Mouse (Mus musculus): Measurements from ENCODE around the gene Gpr88. TPM values are rescaled to one million over a fixed set of nuclear protein-coding genes. Genes with fewer than 3 reads are reported as not detected.

Gpr88 gene
- 0.34 and 0.55 TPM in 2 replicates for polyA plus RNA-seq (2012; rRNA removed)

GRCm38 (mm10) chr3:116253077-116253531 lies at the start of gene Gpr88:
TSS of gene Gpr88 (minus strand) at chr3:116253503.

Other genes with a start within 250 kb of the Gpr88 start
- 14.0 and 27.0 TPM in 2 replicates for gene Slc30a7, start 246.1 kb downstream of the Gpr88 start, polyA plus RNA-seq (2012; rRNA removed)
- 7.2 and 10.3 TPM in 2 replicates for gene Extl2, start 246.0 kb downstream of the Gpr88 start, polyA plus RNA-seq (2012; rRNA removed)
- gene Vcam1, start 123.8 kb downstream of the Gpr88 start, polyA plus RNA-seq (2012; rRNA removed) = 22.9 and 29.8 TPM in 2 replicates
- 13.0 and 13.2 TPM in 2 replicates for gene Cdc14a, start 170.5 kb upstream of the Gpr88 start, polyA plus RNA-seq (2012; rRNA removed)

Measured in central nervous system, embryonic 11.5 days (tissue).